Mouse (Mus musculus): ENCODE results near the gene Eef2kmt. TPM values are rescaled to one million over a fixed set of nuclear protein-coding genes. Genes with fewer than 3 reads are reported as not detected.

Eef2kmt gene
- total and polyA plus RNA-seq, 2 experiments: 7.2 to 22.4 TPM

DNA sequence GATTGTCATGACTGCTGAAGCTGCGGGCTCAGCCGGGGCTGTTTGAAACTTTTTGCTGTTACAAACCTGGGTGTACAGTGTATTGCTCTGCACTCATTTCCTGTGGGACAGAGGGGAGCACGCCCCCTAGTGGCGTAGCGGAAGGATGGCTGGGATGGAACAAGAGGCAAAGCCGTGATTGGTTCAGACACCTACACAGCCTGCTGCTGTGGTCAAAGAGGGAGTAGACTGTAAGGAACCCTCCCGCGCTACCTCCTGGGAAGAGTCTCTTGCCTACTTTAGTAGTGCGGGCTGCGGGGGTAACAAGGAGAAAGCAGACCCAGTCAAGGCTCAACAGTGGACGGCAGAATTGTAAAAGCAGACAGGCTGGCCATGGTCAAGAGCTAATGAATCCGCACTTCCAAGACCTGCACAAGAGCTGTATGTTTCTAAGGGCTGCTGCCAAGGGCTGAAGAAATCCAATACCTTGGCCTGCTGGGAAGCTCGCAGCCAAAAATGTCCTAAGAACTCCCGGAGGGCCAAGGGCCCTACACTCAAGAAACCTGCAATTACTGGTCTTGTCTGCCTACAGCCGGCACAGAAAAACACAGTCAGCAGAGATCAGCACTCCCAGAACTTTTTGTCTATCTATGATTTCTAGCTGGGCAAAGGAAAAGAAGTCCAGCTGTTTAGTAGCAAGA lies 1.3 kb downstream of the Eef2kmt start:
- WGBS: 4% methylated on average over 15 of the region's 15 CpGs
- Histone ChIP-seq H3K79me2 (ENCODE audit: control insufficient read depth, insufficient read depth, low read length) (no peaks in the 10 kb centered on the region), H3K36me3 (ENCODE audit: control insufficient read depth, insufficient read depth, low read length) (no peaks in the 10 kb centered on the region), H3K27ac (replicated peaks; ENCODE audit: insufficient read depth, low read depth, low read length) (peak overlapping the region; percentile 9; the same call in 1 of the 2 replicates), H3K9ac (ENCODE audit: low read depth, low read length) (peak overlapping the region; percentile 50), H3K4me1 (ENCODE audit: control insufficient read depth, insufficient read depth, low read length) (peaks cover 10% of the 10 kb centered on the region), H3K27me3 (ENCODE audit: control insufficient read depth, insufficient read depth, low read length) (no peaks in the 10 kb centered on the region), H3K4me3 (ENCODE audit: insufficient read depth, low read depth, low read length) (peak overlapping the region; percentile 11; the same call in 1 of the 2 replicates)
- no peak for TF ChIP-seq POLR2A (IDR thresholded peaks at IDR 0.05; ENCODE audit: extremely low read depth, insufficient read depth, low read length)
- TF ChIP-seq CTCF (IDR thresholded peaks at IDR 0.05; ENCODE audit: low read depth, low read length): peak; percentile 99
- DNase-seq (ENCODE audit: extremely low read depth, low read depth, low spot score): peak; percentile 77

DNA sequence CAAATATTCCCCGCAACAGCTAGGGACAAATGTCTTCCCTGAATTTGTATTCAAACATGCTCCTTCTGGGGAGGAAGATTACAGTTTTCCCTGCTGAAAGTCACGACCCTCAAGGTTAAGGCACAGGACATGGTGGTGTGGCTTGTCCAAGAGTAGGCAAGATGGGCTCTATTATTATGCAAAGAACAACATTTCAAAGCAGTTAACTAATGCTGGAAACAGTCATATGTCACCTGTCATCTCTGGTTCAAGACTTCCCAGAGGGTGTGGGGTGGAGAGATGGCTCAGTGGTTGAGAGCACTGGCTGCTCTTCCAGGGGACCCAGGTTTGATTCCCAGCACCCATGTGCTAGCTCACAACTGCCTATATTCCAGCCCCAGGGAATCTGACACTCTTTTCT lies 3.5 kb downstream of the Eef2kmt start:
- DNase-seq (ENCODE audit: extremely low read depth, low read depth, low spot score): no peak
- H3K27ac ChIP-seq (replicated peaks; ENCODE audit: insufficient read depth, low read depth, low read length): no peak overlapping the region
- TF ChIP-seq POLR2A (IDR thresholded peaks at IDR 0.05; ENCODE audit: extremely low read depth, insufficient read depth, low read length) (no peak), CTCF (IDR thresholded peaks at IDR 0.05; ENCODE audit: low read depth, low read length) (no peak)
- no peak overlapping the region for H3K4me3 ChIP-seq (ENCODE audit: insufficient read depth, low read depth, low read length)
- H3K36me3 ChIP-seq (ENCODE audit: control insufficient read depth, insufficient read depth, low read length): no peaks in the 10 kb centered on the region
- H3K9ac ChIP-seq (ENCODE audit: low read depth, low read length): no peak overlapping the region
- WGBS: 95% methylated on average over 2 of the region's 2 CpGs
- H3K4me1 ChIP-seq (ENCODE audit: control insufficient read depth, insufficient read depth, low read length): peaks cover 10% of the 10 kb centered on the region
- no peaks in the 10 kb centered on the region for H3K27me3 ChIP-seq (ENCODE audit: control insufficient read depth, insufficient read depth, low read length)
- H3K79me2 ChIP-seq (ENCODE audit: control insufficient read depth, insufficient read depth, low read length): no peaks in the 10 kb centered on the region

DNA sequence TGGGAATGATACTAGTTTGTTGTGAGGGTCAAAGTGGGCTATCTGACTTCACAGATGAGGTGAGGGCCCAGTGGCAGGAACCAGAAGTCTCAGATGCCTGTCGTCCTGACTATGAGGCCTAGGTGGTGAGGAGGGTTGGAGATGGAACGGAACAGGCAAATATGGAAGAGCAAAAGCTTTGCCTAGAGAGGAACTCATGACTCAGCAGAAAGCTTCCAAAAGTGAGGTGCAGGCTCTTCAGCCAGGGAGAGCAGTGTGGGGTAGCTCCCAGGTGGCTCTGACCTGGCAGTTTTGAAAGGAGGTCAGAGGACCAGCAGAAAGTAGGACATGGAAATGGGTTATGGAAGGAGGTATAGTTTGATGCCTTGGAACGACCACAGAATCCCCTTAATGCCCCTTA lies 4.9 kb downstream of the Eef2kmt start:
- Histone ChIP-seq H3K4me1 (ENCODE audit: control insufficient read depth, insufficient read depth, low read length) (peaks cover 10% of the 10 kb centered on the region), H3K4me3 (ENCODE audit: insufficient read depth, low read depth, low read length) (no peak overlapping the region), H3K27ac (replicated peaks; ENCODE audit: insufficient read depth, low read depth, low read length) (no peak overlapping the region), H3K9ac (ENCODE audit: low read depth, low read length) (no peak overlapping the region), H3K36me3 (ENCODE audit: control insufficient read depth, insufficient read depth, low read length) (no peaks in the 10 kb centered on the region), H3K79me2 (ENCODE audit: control insufficient read depth, insufficient read depth, low read length) (no peaks in the 10 kb centered on the region), H3K27me3 (ENCODE audit: control insufficient read depth, insufficient read depth, low read length) (no peaks in the 10 kb centered on the region)
- TF ChIP-seq POLR2A (IDR thresholded peaks at IDR 0.05; ENCODE audit: extremely low read depth, insufficient read depth, low read length) (no peak), CTCF (IDR thresholded peaks at IDR 0.05; ENCODE audit: low read depth, low read length) (no peak)
- no peak for DNase-seq (ENCODE audit: extremely low read depth, low read depth, low spot score)
- WGBS: 90% methylated on average over 3 of the region's 3 CpGs

DNA sequence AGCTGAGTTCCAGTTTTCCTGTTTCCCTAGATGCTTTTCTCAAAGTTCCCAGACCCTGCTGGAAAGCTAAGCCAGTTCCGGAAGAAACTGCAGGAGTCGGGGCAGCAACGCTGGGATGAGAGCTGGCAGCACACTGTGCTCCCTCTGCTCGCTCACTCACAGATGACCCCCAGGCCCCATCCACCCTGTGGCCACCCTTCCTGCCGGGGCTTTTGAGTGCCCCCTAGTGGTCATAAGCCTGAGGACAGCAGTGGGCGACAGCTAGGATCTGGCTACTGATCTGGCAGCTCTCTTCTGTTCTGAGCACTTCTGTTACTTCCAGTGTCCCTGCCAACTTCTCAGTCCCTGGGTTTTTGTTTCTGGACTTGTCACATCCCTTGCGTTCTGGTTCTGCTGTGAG lies 11.4 kb downstream of the Eef2kmt start:
- Histone ChIP-seq H3K9ac (ENCODE audit: low read depth, low read length) (no peak overlapping the region), H3K4me1 (ENCODE audit: control insufficient read depth, insufficient read depth, low read length) (no peaks in the 10 kb centered on the region), H3K79me2 (ENCODE audit: control insufficient read depth, insufficient read depth, low read length) (no peaks in the 10 kb centered on the region), H3K36me3 (ENCODE audit: control insufficient read depth, insufficient read depth, low read length) (peaks cover 8% of the 10 kb centered on the region; the same call in 1 of the 2 replicates), H3K27ac (replicated peaks; ENCODE audit: insufficient read depth, low read depth, low read length) (no peak overlapping the region), H3K4me3 (ENCODE audit: insufficient read depth, low read depth, low read length) (no peak overlapping the region), H3K27me3 (ENCODE audit: control insufficient read depth, insufficient read depth, low read length) (no peaks in the 10 kb centered on the region)
- TF ChIP-seq POLR2A (IDR thresholded peaks at IDR 0.05; ENCODE audit: extremely low read depth, insufficient read depth, low read length): no peak
- TF ChIP-seq CTCF (IDR thresholded peaks at IDR 0.05; ENCODE audit: low read depth, low read length): peak; percentile 89
- DNase-seq (ENCODE audit: extremely low read depth, low read depth, low spot score): peak; percentile 24
- 48% methylated on average over 7 of the region's 7 CpGs for WGBS

DNA sequence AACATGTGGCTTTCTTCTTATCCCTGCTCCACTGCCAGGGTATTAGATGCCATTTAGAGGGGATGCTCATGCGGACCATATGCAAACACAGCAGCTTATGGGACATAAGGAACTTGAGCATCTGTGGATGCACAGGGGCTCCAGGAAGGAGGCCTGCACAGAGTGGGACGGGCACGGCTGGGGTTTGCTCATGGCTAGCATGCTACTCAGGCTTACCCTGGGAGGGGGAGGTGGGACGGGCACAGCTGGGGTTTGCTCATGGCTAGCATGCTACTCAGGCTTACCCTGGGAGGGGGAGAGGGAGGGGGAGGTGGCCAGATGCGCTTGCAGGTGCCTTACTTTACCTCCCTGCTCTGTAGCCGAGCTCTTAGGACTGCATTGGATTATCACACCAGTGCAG lies 12.9 kb downstream of the Eef2kmt start:
- WGBS: 86% methylated on average over 6 of the region's 6 CpGs
- Histone ChIP-seq H3K9ac (ENCODE audit: low read depth, low read length) (no peak overlapping the region), H3K79me2 (ENCODE audit: control insufficient read depth, insufficient read depth, low read length) (no peaks in the 10 kb centered on the region), H3K27ac (replicated peaks; ENCODE audit: insufficient read depth, low read depth, low read length) (no peak overlapping the region), H3K36me3 (ENCODE audit: control insufficient read depth, insufficient read depth, low read length) (peaks cover 8% of the 10 kb centered on the region; the same call in 1 of the 2 replicates), H3K4me1 (ENCODE audit: control insufficient read depth, insufficient read depth, low read length) (no peaks in the 10 kb centered on the region), H3K27me3 (ENCODE audit: control insufficient read depth, insufficient read depth, low read length) (no peaks in the 10 kb centered on the region), H3K4me3 (ENCODE audit: insufficient read depth, low read depth, low read length) (no peak overlapping the region)
- no peak for DNase-seq (ENCODE audit: extremely low read depth, low read depth, low spot score)
- TF ChIP-seq CTCF (IDR thresholded peaks at IDR 0.05; ENCODE audit: low read depth, low read length): no peak
- no peak for TF ChIP-seq POLR2A (IDR thresholded peaks at IDR 0.05; ENCODE audit: extremely low read depth, insufficient read depth, low read length)

DNA sequence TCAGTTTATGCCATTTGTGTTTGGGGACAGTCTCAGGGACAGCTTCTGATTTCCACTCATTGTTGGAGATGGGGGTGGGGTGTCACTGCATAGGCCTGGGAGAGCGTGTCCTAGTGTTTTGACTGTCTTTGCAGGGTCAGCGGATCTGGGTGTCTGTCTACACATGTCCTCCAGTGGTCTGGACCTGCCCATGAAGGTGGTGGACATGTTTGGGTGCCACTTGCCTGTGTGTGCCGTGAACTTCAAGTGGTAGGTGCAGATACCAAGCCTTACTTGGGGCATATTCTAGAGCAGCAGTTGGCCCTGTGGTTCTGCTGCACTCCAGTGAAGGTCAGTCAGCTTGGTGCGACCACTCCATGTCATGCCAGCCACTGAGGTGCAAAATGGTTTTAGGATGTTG lies 13.4 kb downstream of the Eef2kmt start:
- peaks cover 8% of the 10 kb centered on the region; the same call in 1 of the 2 replicates for H3K36me3 ChIP-seq (ENCODE audit: control insufficient read depth, insufficient read depth, low read length)
- H3K4me1 ChIP-seq (ENCODE audit: control insufficient read depth, insufficient read depth, low read length): no peaks in the 10 kb centered on the region
- WGBS: 92% methylated on average over 4 of the region's 4 CpGs
- DNase-seq (ENCODE audit: extremely low read depth, low read depth, low spot score): no peak
- H3K27ac ChIP-seq (replicated peaks; ENCODE audit: insufficient read depth, low read depth, low read length): no peak overlapping the region
- TF ChIP-seq POLR2A (IDR thresholded peaks at IDR 0.05; ENCODE audit: extremely low read depth, insufficient read depth, low read length) (no peak), CTCF (IDR thresholded peaks at IDR 0.05; ENCODE audit: low read depth, low read length) (no peak)
- H3K27me3 ChIP-seq (ENCODE audit: control insufficient read depth, insufficient read depth, low read length): no peaks in the 10 kb centered on the region
- no peaks in the 10 kb centered on the region for H3K79me2 ChIP-seq (ENCODE audit: control insufficient read depth, insufficient read depth, low read length)
- H3K9ac ChIP-seq (ENCODE audit: low read depth, low read length): no peak overlapping the region
- no peak overlapping the region for H3K4me3 ChIP-seq (ENCODE audit: insufficient read depth, low read depth, low read length)

Measured in liver, adult 2 months (tissue).